Comparison of ENCODE assay signal across 35 mouse cellular contexts in genomic region chr12:41879412-41879811, GRCm38 (mm10).
"Had no signal": no experiment of that assay in that cellular context is flagged by ENCODE, and none has a peak within 500 bp of the region (broad histone marks: within the 10 kb centered on the region; RNA-seq: fewer than 3 reads in every experiment).

No protein-coding gene starts in this region.

- ATAC-seq: hindbrain, embryonic 16.5 days; hindbrain, postnatal 0 days; inflammation-experienced regulatory T-cells, adult 6 months; intestine, embryonic 15.5 days; intestine, embryonic 16.5 days; intestine, postnatal 0 days had no signal

- H3K27me3 ChIP-seq: heart, embryonic 12.5 days; heart, embryonic 13.5 days; heart, embryonic 15.5 days; hindbrain, embryonic 12.5 days; hindbrain, embryonic 13.5 days; hindbrain, embryonic 15.5 days; intestine, embryonic 15.5 days; kidney, embryonic 15.5 days had no signal

- DNase-seq: heart, postnatal 10 days; heart, postnatal 14 days; heart, postnatal 36 days; heart, postnatal 4 days; kidney, adult 11 months; kidney, adult 18-20 months; kidney, adult 2 months; kidney, adult 8-10 months; kidney, adult 9 months; kidney, postnatal 10 days; kidney, postnatal 14 days; kidney, postnatal 25 days; kidney, postnatal 36 days; kidney, postnatal 4 days; layer of hippocampus, adult 9-11 months; layer of hippocampus, postnatal 36 days had no signal

- H3K9me3 ChIP-seq: heart, embryonic 12.5 days; heart, embryonic 13.5 days; heart, embryonic 15.5 days; hindbrain, embryonic 10.5 days; hindbrain, embryonic 12.5 days; hindbrain, embryonic 13.5 days; hindbrain, embryonic 15.5 days; intestine, embryonic 15.5 days; kidney, embryonic 15.5 days had no signal

- H3K36me3 ChIP-seq: heart, embryonic 12.5 days; heart, embryonic 13.5 days; heart, embryonic 15.5 days; hindbrain, embryonic 10.5 days; hindbrain, embryonic 12.5 days; hindbrain, embryonic 13.5 days; hindbrain, embryonic 15.5 days; intestine, embryonic 15.5 days; kidney, embryonic 15.5 days had no signal

- H3K9ac ChIP-seq: heart, embryonic 12.5 days; heart, embryonic 13.5 days; heart, embryonic 15.5 days; hindbrain, embryonic 12.5 days; hindbrain, embryonic 13.5 days; hindbrain, embryonic 14.5 days; hindbrain, embryonic 15.5 days; intestine, embryonic 15.5 days; kidney, embryonic 15.5 days had no signal

- H3K4me1 ChIP-seq: heart, embryonic 12.5 days; hindbrain, embryonic 10.5 days; hindbrain, embryonic 12.5 days; hindbrain, embryonic 13.5 days; hindbrain, embryonic 15.5 days; intestine, embryonic 15.5 days; kidney, embryonic 15.5 days had no signal

- H3K4me3 ChIP-seq: heart, embryonic 12.5 days; heart, embryonic 13.5 days; heart, embryonic 15.5 days; hindbrain, embryonic 10.5 days; hindbrain, embryonic 12.5 days; hindbrain, embryonic 13.5 days; hindbrain, embryonic 15.5 days; intestine, embryonic 15.5 days; kidney, embryonic 15.5 days; layer of hippocampus, adult 2 months; left cerebral cortex, adult 2 months had no signal

- H3K4me2 ChIP-seq: heart, embryonic 11.5 days; heart, embryonic 12.5 days; heart, embryonic 13.5 days; heart, embryonic 15.5 days; hindbrain, embryonic 12.5 days; hindbrain, embryonic 13.5 days; hindbrain, embryonic 14.5 days; hindbrain, embryonic 15.5 days; intestine, embryonic 15.5 days; kidney, embryonic 15.5 days had no signal

- H3K27ac ChIP-seq: heart, embryonic 13.5 days; heart, embryonic 15.5 days; hindbrain, embryonic 10.5 days; hindbrain, embryonic 12.5 days; hindbrain, embryonic 13.5 days; hindbrain, embryonic 14.5 days; hindbrain, embryonic 15.5 days; hindbrain, postnatal 0 days; intestine, embryonic 15.5 days; kidney, embryonic 15.5 days; kidney, postnatal 0 days; layer of hippocampus, adult 2 months; left cerebral cortex, adult 2 months had no signal
